Mouse (Mus musculus) cortical plate, adult 2 months (tissue): ENCODE measurements at regions not wholly inside any gene's neighbourhood (a gene's known extent, or its start where the extent isn't known, plus 50 kb on each side); places are given as distances from the start of the nearest gene placed in this dataset.

Experiments used
- CTCF ChIP-seq: fragments of 200-500 bp; IDR thresholded peaks from 2 replicates; pipeline ENCODE4 v1.5.1; 2011; ENCODE audit warnings: mild to moderate bottlenecking, control low read depth, low read length; ENCODE audit not compliant: insufficient read depth; ENCODE audit errors: extremely low read depth
- POLR2A ChIP-seq: fragments of 200-500 bp; IDR thresholded peaks from 2 replicates; pipeline ENCODE4 v1.6.1; 2011; ENCODE audit warnings: mild to moderate bottlenecking, low read length, control low read depth; ENCODE audit not compliant: insufficient read depth; ENCODE audit errors: extremely low read depth

DNA sequence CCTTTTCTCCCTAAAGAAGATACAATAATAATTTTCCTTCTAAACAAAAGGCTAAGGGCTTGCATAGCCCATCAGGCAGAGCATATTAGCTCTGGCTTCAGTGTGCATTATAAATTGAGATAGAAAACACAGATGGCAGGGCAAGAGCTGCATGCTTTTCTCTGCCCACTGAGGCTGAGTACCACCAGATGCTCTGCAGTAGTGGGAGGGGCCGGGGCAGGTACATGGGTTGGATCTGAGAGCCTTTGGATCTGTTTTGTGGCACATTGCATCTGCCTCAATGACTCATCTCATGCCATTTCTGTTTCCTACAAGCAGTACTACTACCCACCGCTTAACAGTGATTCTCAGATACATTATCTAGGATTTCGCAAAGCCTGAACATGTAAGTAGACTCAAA, 412.7 kb downstream of the Pik3r1 start:
- TF ChIP-seq CTCF (no peak), POLR2A (no peak)
